Mouse (Mus musculus) CD8-positive naive resting alpha-beta T cell, adult 57 days (primary cell): ENCODE results near the gene Xrcc1. TPM values are rescaled to one million over a fixed set of nuclear protein-coding genes. Genes with fewer than 3 reads are reported as not detected.

Experiments
- total RNA-seq: library from RNA; stranded (reverse); gene quantifications from one replicate; pipeline ENCODE4 v1.2.4, GENCODE M21; 2023

The Xrcc1 gene
- 60.1 TPM for total RNA-seq

GRCm38 (mm10) chr7:24546068-24546614, at the start of gene Xrcc1, which contains the start of gene Pinlyp:
TSS of gene Xrcc1 (plus strand) at chr7:24546289.
TSS of gene Pinlyp (minus strand) at chr7:24546118.

DNA sequence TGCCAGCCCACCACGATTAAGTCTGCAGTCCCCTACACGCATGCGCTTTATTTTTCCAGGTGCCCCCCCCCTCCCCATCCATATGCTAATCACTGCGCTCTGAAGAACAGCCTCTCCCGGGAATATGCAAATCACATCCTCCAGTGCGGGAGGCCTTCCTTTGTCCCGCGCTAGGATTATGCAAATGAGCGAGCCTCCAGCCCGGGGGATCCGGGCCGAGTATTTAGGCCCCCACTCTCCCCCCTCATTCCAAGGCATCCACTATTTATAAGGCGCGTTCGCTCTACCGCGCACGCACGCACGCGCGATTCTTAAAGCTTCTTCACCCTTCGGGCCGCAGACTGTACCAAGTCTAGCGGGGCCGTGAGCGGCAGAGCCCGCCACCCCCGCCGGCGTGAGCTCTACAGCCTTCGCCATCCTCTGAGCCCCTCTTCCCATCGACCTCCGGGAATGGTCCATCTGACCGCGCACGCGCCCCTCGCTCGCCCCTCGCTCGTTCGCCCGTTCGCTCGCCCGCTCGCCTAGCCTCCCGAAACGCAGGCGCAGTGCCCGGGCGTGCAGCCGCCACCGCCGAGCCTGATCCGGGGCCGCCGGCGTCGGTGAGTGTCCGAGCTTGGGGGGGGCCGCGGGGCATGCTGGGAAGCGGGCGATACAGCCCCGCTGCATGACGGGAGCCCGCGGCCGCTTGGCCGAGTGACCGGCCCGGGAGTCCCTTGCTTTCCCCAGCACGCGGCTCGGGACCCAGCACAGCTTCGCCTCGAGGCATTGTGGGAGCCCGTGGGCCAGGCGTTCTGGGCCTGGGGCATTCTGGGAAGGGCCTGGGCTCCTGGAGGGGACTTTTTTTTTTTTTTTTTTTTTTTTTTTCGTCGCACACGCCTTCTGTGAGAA, 39.0 kb upstream of the Xrcc1 start, which contains the start of gene Zfp428:
TSS of gene Zfp428 (plus strand) at position 169 of the 888 bp plus-strand sequence.

DNA sequence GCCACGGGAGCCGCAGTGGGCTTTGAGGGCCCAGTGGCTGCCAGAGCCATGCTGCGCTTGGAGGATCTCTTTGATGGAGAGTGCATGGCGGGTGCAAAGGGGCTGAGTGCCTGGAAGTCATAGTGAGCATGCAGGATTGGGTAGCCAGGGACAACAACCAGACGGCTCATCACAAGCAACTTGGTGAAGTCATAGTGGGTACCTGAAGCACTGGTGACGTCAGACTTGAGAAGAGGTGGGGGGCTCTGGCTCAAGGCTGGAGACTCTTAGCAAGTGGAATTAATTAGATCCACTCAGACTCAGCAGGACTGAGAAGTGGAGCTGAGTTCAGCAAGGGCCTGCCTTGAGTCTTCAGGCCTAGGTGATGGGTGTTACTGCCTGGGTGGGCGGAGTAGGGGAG, 33.7 kb upstream of the Xrcc1 start, which contains the start of gene AC161166.1:
TSS of gene AC161166.1 (minus strand) at position 101 of the 400 bp plus-strand sequence.

DNA sequence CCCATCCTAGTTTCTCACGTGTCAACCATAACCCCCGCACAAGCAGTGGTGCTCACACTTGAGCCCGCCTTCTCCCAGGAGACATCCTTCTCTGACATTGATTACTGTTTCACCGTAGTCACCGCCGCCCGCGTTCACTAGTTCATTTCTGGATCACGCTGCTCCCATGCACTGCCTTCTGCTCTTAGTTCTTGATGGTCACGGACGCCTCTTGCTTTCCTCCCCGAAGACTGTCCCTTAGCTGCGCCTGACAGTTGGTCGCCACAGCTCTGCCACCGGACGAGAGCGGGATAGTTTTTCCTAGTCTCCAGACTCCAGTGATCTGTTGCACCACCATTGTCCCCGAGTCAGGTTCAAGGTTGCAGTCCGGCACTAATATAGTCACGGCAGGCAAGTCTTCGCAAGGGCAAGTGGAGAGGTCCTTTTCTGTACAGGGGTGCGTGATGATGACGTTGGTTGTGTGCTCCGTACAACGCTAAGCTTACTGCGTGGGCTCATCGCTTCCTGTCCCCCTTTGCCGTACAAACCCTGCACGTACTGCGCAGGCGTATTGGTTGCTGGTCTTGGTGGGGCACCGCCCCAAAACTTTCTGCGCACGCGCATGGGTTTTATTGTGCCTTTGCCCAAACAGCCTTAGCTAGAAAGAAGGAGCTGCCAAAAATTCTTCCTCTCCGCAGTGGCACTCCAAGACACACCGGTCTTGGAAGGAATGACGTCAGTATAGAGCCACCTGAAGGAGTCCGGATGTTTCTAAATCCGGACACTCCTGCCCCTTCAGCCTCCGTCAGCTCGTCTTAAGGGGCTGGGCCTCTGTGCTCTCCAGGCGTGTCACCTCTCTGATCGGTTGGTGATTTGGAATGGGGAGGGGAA, 15.8 kb upstream of the Xrcc1 start, which contains the start of gene Irgq:
TSS of gene Irgq (plus strand) at position 628 of the 870 bp plus-strand sequence.

DNA sequence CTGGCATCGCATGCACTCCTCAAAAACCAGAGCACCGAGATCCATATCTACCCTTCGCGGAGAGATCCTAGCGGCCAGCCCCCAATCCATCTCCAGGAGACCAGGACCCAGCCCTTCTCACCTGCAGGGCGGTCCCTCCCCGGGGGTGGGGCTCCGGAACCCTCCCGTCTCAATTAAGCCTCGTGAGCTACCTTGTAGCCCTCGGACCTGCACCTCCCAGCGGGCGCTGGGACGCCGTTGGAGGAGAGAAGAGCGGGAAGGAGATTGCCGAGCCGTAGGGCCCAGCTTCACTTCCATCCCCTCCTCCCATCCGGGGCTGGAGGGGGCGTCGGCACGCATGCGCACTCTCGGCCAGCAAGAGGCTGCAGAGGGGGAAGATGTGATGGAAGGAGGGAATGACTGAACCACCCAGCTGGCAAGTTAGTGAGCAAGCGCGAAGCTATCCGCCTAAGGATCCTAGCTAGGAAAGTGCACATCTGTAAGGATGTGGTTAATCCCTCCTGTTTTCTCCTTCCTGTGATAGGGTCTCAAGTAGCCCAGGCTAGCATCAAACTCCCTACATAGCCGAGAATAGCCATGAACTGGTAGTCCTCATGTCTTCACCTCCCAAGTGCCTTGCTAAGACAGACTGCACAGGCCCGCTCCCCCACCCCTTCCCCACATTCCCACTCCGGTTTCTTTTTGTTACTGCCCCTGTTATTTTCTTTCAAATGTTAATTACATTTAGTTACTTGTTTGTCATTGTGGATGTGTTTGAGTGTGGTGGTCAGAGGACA, 41.4 kb downstream of the Xrcc1 start, which contains the start of the genes Ethe1 and Zfp575:
TSS of gene Ethe1 (plus strand) at position 214 of the 776 bp plus-strand sequence.
TSS of gene Zfp575 (minus strand) at position 312 of the 776 bp plus-strand sequence.

GRCm38 (mm10) chr7:24610144-24610878, 64.2 kb downstream of the Xrcc1 start, which contains the start of gene Phldb3:
TSS of gene Phldb3 (plus strand) at chr7:24610763.

Other genes starting within 250 kb of the Xrcc1 start
- 10.2 TPM for gene Zfp61, start 245.1 kb upstream of the Xrcc1 start, total RNA-seq
- gene Zfp94, start 229.6 kb upstream of the Xrcc1 start, total RNA-seq: 4.7 TPM
- not detected for gene Tescl, start 212.4 kb upstream of the Xrcc1 start, total RNA-seq
- gene Lypd5, start 197.1 kb upstream of the Xrcc1 start, total RNA-seq: not detected
- gene Kcnn4, start 176.0 kb upstream of the Xrcc1 start, total RNA-seq: 165 TPM
- gene Smg9, start 146.7 kb upstream of the Xrcc1 start, total RNA-seq: 134 TPM
- 10.8 TPM for gene Irgc1, start 94.0 kb upstream of the Xrcc1 start, total RNA-seq
- 372 TPM for gene Plaur, start 83.8 kb upstream of the Xrcc1 start, total RNA-seq
- gene Cadm4, start 64.3 kb upstream of the Xrcc1 start, total RNA-seq: 0.40 TPM
- 2.7 TPM for gene Zfp428, start 39.3 kb upstream of the Xrcc1 start, total RNA-seq
- not detected for gene AC161166.1, start 33.8 kb upstream of the Xrcc1 start, total RNA-seq
- gene Irgq, start 15.6 kb upstream of the Xrcc1 start, total RNA-seq: 9.0 TPM
- gene Pinlyp, start 171 bp upstream of the Xrcc1 start, total RNA-seq: not detected
- gene Ethe1, start 41.3 kb downstream of the Xrcc1 start, total RNA-seq: 5.1 TPM
- gene Zfp575, start 41.4 kb downstream of the Xrcc1 start, total RNA-seq: not detected
- 2.8 TPM for gene Phldb3, start 64.5 kb downstream of the Xrcc1 start, total RNA-seq
- not detected for gene Lypd3, start 90.3 kb downstream of the Xrcc1 start, total RNA-seq
- not detected for gene Tex101, start 130.4 kb downstream of the Xrcc1 start, total RNA-seq
- not detected for gene BC049730, start 163.0 kb downstream of the Xrcc1 start, total RNA-seq
- not detected for gene Gm4763, start 180.6 kb downstream of the Xrcc1 start, total RNA-seq
- gene Cd177, start 214.0 kb downstream of the Xrcc1 start, total RNA-seq: 0.67 TPM
- gene Ceacam10, start 230.9 kb downstream of the Xrcc1 start, total RNA-seq: not detected